Mouse (Mus musculus): Measurements from ENCODE around the gene Coro1c. TPM values are rescaled to one million over a fixed set of nuclear protein-coding genes. Genes with fewer than 3 reads are reported as not detected.

Gene Coro1c
- polyA plus RNA-seq, 1 experiment, result 19.9 TPM

DNA sequence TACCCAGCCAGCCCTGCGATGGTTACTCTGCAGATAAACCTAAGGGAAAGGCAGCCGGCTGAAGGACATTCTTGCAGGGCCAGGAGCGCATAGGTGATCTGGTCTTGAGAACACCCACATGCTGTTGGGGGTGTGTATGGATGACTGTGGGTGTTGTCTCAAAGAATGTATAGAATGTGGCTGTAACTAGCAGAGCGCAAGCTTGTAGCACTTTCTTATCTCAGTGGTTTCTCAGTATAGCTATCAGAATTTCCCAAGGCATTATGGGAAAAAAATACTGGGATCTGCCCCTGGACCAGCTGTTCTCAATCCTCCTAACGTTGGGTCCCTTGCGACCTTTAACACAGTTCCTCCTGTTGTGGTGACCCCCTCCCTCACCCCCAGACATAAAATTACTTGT is 25.3 kb upstream of the Coro1c start:
- Histone ChIP-seq H3K4me1 (ENCODE audit: control insufficient read depth, insufficient read depth, insufficient read length, low read length) (no peaks in the 10 kb centered on the region), H3K4me3 (ENCODE audit: insufficient read depth, low read depth, low read length) (no peak overlapping the region), H3K27ac (replicated peaks; ENCODE audit: low read depth, low read length) (no peak overlapping the region)

DNA sequence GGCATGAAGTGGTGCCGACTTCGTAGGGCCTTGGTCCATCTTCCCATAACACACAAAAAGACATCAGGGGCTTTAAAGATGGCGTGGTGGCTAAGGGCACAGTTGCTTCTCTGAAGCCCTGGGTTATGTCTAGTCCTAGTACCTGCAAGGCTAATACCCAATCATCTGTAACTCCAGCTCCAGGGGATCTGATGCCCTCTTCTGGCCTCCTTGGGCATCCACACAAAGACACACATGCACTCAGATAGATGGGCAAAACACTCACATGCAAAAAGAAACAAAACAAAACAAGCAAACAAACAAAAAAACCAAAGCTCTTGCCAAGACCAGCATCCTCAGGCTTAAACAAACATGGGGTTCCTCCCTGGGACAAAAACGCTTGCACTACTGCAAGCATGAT is 24.9 kb upstream of the Coro1c start:
- H3K4me3 ChIP-seq (ENCODE audit: insufficient read depth, low read depth, low read length), result no peak overlapping the region
- no peaks in the 10 kb centered on the region for H3K4me1 ChIP-seq (ENCODE audit: control insufficient read depth, insufficient read depth, insufficient read length, low read length)
- H3K27ac ChIP-seq (replicated peaks; ENCODE audit: low read depth, low read length), result no peak overlapping the region

DNA sequence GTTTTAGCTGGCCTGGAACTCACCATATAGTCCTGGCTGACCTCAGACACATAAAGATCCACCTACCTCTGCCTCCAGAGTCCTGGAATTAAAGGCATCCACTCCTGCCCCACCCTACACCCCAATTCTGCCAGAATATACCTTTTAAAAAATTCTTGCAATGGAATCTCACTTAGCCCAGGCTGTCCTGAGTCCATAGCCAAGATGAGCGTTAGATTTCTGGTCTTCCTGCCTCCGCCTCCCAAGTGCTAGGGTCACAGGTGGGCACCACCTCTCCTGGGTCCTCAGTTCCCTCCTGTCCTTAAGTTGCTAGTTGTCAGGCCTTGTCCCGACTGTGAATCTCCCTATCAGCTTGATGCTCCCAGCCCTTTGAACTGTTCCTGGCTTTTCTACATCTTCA is 23.8 kb upstream of the Coro1c start:
- no peak overlapping the region for H3K4me3 ChIP-seq (ENCODE audit: insufficient read depth, low read depth, low read length)
- H3K27ac ChIP-seq (replicated peaks; ENCODE audit: low read depth, low read length), result no peak overlapping the region
- no peaks in the 10 kb centered on the region for H3K4me1 ChIP-seq (ENCODE audit: control insufficient read depth, insufficient read depth, insufficient read length, low read length)

DNA sequence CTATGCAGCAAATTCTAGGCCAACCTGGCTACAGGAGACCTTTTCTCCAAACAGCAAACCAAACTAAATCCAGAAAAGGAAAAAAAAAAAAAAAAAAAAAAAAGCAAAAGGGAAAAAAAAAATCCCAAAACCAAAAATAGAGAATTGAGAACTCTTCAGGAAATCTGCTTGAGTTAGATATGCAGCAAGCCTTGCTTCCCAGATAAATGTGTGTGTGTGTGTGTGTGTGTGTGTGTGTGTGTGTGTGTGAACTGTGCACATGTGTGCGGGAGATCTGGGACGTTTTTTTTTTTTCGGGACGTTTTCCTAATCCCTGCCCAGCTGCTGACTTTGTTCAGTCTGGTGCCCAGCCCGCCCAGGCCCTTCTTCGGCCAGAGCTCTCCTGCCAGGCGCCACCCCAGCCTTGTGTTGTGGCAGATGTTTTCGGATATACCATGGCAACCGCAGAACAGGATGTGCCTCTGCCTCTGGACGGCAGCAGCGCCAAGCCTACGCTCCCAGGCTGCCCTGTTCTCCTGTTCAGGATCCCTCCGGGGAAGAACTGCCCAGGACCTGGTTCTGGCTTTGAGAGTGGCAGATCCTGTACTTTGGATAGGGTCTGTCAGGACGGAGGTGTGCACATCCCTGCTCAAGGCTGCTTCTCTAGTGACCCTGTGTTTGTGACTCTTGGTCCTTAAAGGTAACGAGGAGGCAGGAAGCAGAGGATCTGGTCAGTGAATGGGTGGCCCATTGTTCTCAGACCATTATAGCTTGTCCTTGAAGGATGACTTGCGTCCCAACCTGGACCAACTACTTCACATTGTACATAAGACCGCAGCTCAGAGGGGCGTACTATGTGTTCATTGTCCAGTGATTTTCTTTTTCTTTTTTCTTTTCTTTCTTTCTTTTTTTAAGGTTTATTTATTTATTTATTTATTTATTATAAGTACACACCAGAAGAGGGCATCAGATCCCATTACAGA is 22.4 kb upstream of the Coro1c start:
- peak overlapping the region; percentile 90 for H3K27ac ChIP-seq (replicated peaks; ENCODE audit: low read depth, low read length)
- 0 out of 2 replicates have a peak, but pooled peaks cover 4% of the 10 kb centered on the region for H3K4me1 ChIP-seq (ENCODE audit: control insufficient read depth, insufficient read depth, insufficient read length, low read length)
- H3K4me3 ChIP-seq (ENCODE audit: insufficient read depth, low read depth, low read length), result no peak overlapping the region

DNA sequence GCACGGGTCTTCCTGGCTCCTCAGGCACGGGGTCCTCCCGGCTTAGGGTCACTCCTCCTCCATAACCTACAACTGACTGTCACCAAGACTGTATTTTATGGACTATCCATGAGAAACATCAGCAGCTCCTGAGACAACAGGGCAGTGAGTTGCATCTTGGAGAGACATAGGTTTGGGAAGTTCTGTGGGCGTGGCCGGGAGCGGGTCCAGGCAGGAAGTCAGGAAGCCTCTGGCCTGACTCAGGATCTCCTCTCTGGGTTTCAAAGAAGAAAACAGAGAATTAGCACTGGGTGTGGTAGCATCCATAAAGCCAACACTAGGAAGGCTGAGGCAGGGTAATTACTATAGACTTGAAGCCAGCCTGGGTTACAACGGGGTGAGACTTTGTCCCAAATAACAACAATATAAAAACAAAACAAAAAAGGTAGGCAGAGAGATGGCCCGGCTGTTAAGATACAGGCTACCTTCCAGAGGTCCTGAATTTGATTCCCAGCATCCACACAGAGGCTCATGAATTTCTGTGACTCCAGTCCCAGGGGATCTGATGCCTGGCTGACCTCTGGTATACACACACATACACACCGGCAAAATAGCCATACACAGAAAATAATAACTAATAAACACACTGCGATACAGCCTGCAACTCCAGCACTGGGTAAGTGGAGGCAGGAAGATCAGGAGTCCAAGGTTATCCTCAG is 21.5 kb upstream of the Coro1c start:
- H3K27ac ChIP-seq (replicated peaks; ENCODE audit: low read depth, low read length), result peak overlapping the region; percentile 61
- 0 out of 2 replicates have a peak, but pooled peaks cover 4% of the 10 kb centered on the region for H3K4me1 ChIP-seq (ENCODE audit: control insufficient read depth, insufficient read depth, insufficient read length, low read length)
- H3K4me3 ChIP-seq (ENCODE audit: insufficient read depth, low read depth, low read length), result peak overlapping the region; percentile 19; the same call in 1 of the 2 replicates

DNA sequence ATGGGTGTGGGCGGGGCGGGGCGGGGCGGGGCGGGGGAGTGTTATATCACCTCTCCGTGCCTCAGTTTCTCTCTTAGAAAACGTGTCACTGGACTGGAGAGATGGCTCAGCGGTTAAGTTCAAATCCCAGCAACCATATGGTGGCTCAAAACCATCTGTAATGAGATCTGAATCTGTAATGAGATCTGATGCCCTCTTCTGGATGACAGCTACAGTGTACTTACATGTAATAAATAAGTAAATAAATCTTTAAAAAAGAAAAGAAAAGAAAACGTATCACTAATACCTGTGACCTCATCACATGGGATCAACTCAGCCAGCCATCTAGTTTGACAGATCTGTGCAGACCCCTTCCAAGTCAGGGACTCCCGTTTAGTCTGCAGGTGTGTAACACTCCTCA is 21.0 kb upstream of the Coro1c start:
- Histone ChIP-seq H3K27ac (replicated peaks; ENCODE audit: low read depth, low read length) (no peak overlapping the region), H3K4me1 (ENCODE audit: control insufficient read depth, insufficient read depth, insufficient read length, low read length) (0 out of 2 replicates have a peak, but pooled peaks cover 4% of the 10 kb centered on the region), H3K4me3 (ENCODE audit: insufficient read depth, low read depth, low read length) (peak overlapping the region; percentile 19; the same call in 1 of the 2 replicates)

DNA sequence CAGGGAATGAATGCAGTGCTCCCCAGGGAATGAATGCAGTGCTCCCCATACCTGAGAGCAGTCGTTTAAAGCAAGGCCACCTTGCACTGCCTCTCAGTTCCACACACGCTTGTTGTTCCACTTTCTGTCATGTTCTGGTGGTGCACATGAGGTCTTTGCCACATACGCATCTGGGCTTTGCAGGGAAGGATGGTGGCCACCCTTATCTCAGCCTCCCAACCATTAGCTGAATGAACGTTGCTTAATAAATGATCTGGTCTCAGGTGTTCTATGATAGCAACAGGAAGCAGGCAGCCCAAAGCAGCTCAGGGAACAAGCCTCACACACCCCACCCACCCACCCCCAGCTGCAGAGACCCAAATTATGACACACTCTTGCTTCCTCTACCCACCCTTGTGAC is 16.1 kb upstream of the Coro1c start:
- Histone ChIP-seq H3K4me1 (ENCODE audit: control insufficient read depth, insufficient read depth, insufficient read length, low read length) (0 out of 2 replicates have a peak, but pooled peaks cover 4% of the 10 kb centered on the region), H3K27ac (replicated peaks; ENCODE audit: low read depth, low read length) (no peak overlapping the region), H3K4me3 (ENCODE audit: insufficient read depth, low read depth, low read length) (no peak overlapping the region)

DNA sequence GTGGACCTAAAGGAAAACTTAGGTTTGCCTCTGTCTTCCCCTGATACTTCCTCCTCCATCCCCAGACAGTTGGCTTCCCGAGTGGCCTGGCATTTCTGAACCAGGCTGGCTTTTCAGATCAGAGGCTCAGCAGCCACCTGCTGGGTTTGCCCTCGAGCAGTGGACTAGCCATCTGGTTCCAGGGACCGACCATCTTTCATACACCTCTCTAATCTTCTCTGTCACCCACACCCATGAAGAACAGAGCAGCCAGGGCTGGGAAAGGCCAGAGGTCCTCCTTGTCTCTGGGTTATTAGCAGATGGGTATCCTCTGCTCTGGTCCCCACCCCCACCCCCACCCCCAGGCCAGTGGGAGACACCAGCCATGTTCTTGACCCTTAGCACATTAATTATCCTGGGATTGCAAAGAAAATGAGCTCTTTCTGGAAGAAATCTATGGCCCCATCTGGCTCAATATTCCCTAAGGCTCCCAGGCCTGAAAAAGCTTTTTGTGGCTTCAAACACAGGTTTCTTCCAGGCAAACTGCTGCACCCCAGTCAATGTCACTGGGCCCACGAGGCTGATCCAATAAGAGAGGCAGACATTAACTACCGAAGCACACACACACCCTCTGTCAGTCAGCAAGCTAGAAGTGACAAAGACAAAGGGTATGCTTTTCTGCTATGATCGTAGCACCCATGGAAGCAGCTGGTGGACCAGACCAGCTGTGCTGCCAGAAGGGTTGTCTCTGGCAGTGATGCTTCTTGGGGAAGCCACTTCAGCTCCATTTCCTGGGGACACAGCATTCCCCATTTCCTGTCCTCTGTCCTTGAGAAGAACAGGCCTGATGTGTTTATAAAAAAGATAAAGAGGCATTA is 13.0 kb upstream of the Coro1c start:
- no peak overlapping the region for H3K4me3 ChIP-seq (ENCODE audit: insufficient read depth, low read depth, low read length)
- H3K4me1 ChIP-seq (ENCODE audit: control insufficient read depth, insufficient read depth, insufficient read length, low read length), result peaks cover 10% of the 10 kb centered on the region; the same call in 1 of the 2 replicates
- no peak overlapping the region for H3K27ac ChIP-seq (replicated peaks; ENCODE audit: low read depth, low read length)

DNA sequence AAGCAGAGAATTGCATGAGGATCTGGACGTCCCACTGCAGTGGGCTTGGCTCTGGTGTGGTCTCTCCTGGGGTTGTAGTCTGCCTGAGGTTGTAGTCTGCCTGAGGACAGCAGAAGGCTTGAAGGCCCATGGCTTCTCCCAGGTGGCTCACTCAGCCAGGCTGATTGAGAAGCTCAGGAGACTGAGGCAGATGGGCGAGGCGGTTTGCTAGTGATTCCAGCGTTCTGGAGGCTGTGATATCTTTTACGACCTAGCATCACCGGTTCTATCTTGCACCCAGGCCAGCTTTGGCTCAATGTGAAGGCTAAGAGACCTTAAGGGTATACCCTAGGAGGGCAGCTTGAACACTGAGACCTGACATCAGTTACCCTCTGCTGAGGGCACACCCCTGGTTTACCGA is 10.5 kb upstream of the Coro1c start:
- Histone ChIP-seq H3K4me1 (ENCODE audit: control insufficient read depth, insufficient read depth, insufficient read length, low read length) (peaks cover 5% of the 10 kb centered on the region; the same call in 1 of the 2 replicates), H3K27ac (replicated peaks; ENCODE audit: low read depth, low read length) (peak overlapping the region; percentile 73), H3K4me3 (ENCODE audit: insufficient read depth, low read depth, low read length) (no peak overlapping the region)

DNA sequence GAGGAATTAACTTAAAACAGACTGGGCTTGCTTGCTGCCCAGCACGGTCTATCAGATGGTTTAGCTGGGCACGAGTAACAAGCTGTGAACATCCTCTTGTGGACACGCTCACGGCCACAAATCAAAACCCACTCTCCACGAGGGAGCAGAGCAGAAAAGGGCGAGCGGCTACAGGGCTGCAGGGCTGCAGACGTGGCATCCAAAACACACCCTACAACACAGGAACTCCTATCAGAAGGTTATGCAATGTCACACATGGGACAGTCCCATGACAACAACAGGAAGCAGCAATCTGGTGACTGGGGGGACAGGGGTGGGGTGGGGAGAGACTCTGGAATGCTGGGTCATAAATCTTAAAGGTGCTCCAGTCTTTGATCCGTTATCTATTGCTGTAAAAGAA is 10.1 kb upstream of the Coro1c start:
- Histone ChIP-seq H3K4me3 (ENCODE audit: insufficient read depth, low read depth, low read length) (peak overlapping the region; percentile 27; the same call in 1 of the 2 replicates), H3K4me1 (ENCODE audit: control insufficient read depth, insufficient read depth, insufficient read length, low read length) (peaks cover 5% of the 10 kb centered on the region; the same call in 1 of the 2 replicates), H3K27ac (replicated peaks; ENCODE audit: low read depth, low read length) (peak overlapping the region; percentile 91)

DNA sequence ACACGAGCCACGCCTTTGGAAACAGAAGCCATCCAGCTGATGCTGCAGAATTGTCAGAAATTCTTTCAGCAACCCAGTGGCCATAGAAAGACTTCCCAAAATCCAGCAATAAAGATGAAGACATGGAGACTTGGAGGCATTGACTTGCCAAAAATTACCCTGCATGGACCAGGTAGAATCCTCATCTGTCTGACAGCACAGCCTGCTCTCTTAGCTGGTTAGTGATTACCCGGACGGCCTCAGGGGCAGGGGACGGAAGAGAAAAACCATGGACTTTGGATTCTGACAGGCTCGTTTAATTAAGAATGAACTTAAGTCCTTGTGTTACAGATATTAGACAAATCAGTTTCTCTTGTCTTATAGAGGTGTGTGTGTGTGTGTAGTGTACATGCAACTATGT is 2.1 kb upstream of the Coro1c start:
- H3K4me1 ChIP-seq (ENCODE audit: control insufficient read depth, insufficient read depth, insufficient read length, low read length), result no peaks in the 10 kb centered on the region
- no peak overlapping the region for H3K4me3 ChIP-seq (ENCODE audit: insufficient read depth, low read depth, low read length)
- peak overlapping the region; percentile 36; the same call in 1 of the 2 replicates for H3K27ac ChIP-seq (replicated peaks; ENCODE audit: low read depth, low read length)

DNA sequence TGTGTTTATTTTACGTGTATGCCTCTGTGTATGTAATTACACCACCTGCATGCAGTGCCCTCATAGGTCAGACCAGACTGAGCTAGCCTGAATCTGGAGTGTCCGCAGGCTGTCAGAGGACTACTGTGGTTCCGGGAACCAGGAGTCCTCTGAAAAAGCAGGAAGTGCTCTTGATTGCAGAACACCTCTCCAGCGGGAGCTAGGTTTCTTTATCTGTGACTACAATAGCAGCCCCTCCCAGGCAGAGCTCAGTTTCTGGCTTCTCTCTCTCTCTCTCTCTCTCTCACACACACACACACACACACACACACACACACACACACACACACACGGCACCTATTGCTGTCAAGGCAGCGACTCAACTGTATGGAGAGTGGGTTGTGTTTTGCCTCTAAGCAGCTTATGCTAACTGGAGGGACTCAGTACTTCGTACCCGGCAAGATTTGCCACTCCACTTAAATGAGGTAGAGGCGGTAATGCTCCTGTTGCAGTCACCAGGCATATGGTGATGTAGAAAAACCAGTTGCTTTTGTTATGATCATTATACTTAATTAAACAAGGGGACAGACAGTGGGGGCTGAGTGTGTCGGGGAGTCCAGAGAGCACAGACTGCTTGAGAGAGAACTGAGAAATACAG is 1.6 kb upstream of the Coro1c start:
- Histone ChIP-seq H3K4me1 (ENCODE audit: control insufficient read depth, insufficient read depth, insufficient read length, low read length) (no peaks in the 10 kb centered on the region), H3K27ac (replicated peaks; ENCODE audit: low read depth, low read length) (peak overlapping the region; percentile 36), H3K4me3 (ENCODE audit: insufficient read depth, low read depth, low read length) (no peak overlapping the region)

DNA sequence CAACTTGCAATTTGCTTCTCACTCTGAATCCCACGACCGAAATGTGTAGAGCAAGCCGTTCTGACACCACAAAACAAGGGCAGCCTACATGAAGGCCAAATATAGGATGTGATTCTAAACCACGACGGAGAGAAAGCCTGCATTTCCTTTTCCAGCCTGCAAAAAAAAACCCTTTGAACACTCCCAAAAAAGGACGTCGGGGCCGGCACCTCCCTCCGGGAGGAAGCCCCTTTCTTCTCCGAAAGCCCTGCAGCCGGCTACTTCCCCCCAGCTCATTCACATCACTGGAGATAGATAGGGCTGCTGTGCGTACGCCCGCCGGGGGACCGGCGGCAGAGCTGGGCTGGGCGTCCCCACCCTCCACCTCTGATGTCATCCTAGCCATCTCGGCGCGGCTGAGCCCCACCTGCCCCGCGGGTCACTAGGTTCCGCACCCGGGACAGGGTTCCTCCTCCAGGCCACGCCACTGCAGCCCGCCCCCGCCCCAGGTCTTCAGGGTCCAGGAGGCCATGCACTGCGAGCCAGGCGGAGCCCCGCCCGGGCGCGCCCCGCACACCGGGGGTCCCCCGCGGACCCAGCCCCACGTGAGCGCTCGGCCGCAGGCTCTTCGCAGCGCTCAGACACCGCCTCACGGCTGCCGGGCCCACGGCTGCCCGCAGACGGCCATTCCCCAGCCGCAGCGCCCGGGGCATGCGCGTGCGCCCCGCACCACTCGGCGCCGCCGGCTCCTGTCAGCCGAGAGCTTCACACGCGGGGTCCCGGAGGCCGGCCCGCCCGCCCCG is 581 bp downstream of the Coro1c start:
- H3K27ac ChIP-seq (replicated peaks; ENCODE audit: low read depth, low read length), result peak overlapping the region; percentile 81
- H3K4me1 ChIP-seq (ENCODE audit: control insufficient read depth, insufficient read depth, insufficient read length, low read length), result no peaks in the 10 kb centered on the region
- peak overlapping the region; percentile 79 for H3K4me3 ChIP-seq (ENCODE audit: insufficient read depth, low read depth, low read length)

All from brown adipose tissue, adult 24 weeks (tissue).